Mouse (Mus musculus): ENCODE data around the gene Slfn8.
"Not testable (repeated sequence)": the region's sequence is repeated elsewhere in the genome, so short reads cannot be mapped to it uniquely, and the experiment has no call there.

Slfn8 gene

DNA sequence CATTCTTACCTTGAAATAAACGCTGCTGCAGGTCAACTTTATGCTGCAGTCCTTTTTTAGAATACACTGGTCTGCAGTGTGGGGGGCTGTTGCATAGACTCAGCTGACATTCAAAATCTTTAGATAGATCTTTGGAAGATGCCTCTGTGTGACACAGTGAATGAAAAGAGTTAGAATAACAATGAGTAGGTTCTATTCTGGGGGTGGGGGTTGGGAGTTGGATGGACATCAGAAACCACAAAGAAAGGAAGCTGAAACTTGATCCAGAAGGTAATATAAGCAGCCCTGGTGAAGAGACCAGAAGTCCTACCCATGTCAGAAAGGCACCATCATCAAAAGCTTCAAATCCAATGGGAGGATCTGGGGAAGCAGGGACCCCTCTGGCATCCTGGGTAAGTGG, 7.3 kb downstream of the Slfn8 start:
- CTCF ChIA-PET: interaction anchor here (0.7 kb wide), 1 partner anchor 13 kb away, joined by 3 read pairs; no protein-coding TSS in a partner anchor

GRCm38 (mm10) chr11:82991469-82992166, 29.0 kb downstream of the Slfn8 start, which contains the start of gene Slfn9:
TSS of gene Slfn9 (minus strand) at chr11:82991830.
- CTCF ChIA-PET: interaction anchor here (0.6 kb wide), 1 partner anchor 28 kb away, joined by 7 read pairs; no protein-coding TSS in a partner anchor

- CTCF ChIA-PET: not testable (repeated sequence)
Observed at GRCm38 (mm10) chr11:82990612-82991385, 29.8 kb downstream of the Slfn8 start.

GRCm38 (mm10) chr11:82989357-82989756, 31.3 kb downstream of the Slfn8 start:
- CTCF ChIA-PET: no interaction called here

- CTCF ChIA-PET: no interaction called here
Observed at GRCm38 (mm10) chr11:82987621-82988020, 33.0 kb downstream of the Slfn8 start.

DNA sequence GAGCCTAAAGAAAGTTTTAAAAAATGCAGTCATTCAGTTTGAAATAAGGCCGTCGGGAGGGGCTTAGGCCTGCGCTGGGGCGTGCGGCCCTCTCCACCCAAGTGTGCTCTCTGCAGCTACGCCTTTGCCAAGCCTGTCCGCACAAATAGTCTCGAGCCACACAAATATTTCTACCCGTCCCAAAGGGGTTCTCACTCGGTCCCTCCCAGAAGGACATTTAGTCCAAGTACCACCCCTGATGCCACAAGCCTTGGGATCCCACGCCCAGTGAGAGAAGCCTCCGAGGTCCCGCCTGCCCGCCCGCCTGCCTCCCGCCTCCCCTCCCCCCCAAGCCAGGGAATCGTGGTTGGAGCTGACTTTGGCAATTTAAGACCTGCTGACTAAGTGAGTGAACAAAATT, 37.4 kb downstream of the Slfn8 start:
- CTCF ChIA-PET: no interaction called here

DNA sequence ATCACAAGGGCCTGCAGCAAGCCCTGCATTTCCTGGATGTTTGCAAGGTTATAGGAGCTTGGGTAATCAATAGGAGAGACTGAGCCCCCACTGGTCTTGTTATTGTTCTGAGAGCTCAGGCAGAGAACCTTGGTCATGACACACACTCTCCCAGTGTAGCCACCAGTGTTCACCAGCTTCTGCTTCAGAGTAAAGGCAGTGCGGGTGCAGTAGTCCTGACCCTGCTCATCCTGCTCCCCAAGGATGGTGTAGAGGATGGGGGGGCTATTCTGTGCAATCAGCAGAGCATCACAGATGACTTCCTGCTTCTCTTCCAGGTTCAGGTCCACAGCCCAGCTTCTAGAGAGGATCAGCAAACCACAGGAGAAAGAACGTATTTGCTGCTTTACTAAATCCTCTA, 38.2 kb downstream of the Slfn8 start:
- CTCF ChIA-PET: not testable (repeated sequence)

DNA sequence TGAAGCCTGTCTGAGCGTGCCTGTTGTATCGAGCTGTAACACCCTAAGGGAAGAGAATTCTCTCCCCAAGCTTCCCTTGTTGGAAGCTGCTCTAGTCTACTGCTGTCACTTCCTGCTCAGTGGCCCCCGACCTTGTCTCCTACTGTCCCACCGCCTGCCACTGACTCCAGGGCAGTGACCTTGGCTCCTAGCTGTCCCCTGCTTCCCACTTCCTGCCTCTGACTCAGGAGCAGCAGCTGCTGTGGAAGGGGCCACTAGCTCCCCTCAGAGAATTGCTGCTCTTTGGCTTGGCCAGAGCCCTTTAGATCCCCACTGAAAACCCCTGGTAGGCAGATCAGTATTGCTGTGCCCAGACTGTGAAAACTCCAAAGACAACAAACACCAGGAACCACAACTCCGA, 46.7 kb downstream of the Slfn8 start:
- CTCF ChIA-PET: no interaction called here

DNA sequence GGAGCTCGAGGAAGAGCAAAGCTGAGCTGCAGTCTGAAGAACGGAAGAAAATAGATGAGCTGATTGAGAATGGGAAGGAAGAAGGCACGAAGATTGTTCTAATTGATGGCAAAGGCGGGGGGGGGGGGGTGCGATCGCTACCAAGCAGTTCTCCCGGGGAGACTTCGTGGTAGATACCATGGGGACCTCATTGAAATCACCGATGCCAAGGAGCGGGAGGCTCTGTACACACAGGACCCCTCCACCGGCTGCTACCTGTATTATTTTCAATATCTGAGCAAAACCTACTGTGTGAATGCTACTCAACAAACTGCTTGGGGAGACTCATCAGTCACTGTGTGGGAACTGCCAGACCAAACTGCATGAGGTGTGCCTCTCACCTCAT, 49.0 kb downstream of the Slfn8 start:
- CTCF ChIA-PET: interaction anchor here (0.6 kb wide), 2 partner anchors 39 to 220 kb away, joined by 3 to 7 read pairs; partner anchors contain the start of gene Slfn3

GRCm38 (mm10) chr11:82970712-82971589, 49.7 kb downstream of the Slfn8 start:
- CTCF ChIA-PET: interaction anchor here (0.6 kb wide), 2 partner anchors 40 to 220 kb away, joined by 3 to 7 read pairs; partner anchors contain the start of gene Slfn3

DNA sequence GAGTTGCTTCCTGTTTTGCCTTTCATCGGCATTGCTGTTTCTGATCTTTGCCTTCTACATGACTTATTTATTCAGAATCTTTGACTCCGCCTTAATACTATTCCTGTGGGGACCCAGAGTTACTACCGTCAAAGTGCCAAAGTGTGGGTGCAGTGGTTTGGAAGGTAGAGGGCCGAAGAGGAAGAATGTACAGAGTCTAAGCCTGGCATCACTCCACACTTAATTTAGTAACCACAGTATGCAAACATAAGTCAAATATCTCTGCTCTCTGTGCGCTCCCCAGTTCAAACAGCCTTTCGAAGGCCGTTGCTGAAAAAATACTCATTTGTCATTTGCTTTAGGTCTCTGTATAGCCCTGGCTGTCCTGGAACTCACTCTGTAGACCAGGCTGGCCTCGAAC, 58.4 kb downstream of the Slfn8 start:
- CTCF ChIA-PET: interaction anchor here (0.6 to 0.7 kb wide), 2 partner anchors 10 to 22 kb away, joined by 3 to 4 read pairs; no protein-coding TSS in a partner anchor

DNA sequence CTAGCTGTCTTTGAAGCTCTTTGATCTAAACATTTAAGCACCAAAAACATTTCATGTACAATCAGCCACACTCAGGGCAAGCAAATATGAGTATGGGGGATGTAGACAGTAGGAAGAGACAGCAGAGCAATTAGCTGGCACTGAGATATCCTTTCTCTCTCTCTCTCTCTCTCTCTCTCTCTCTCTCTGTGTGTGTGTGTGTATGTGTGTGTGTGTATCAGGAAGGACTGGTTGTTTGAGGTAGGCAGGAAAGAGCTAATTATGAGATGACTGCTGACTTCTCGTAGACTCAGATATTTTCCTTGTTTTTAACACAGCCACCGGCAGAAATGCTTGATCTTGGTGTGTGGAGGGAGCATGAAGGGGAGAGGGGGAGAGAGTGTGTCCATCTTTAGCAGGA, 58.9 kb downstream of the Slfn8 start:
- CTCF ChIA-PET: interaction anchor here (0.6 to 0.7 kb wide), 2 partner anchors 10 to 22 kb away, joined by 3 to 4 read pairs; no protein-coding TSS in a partner anchor

DNA sequence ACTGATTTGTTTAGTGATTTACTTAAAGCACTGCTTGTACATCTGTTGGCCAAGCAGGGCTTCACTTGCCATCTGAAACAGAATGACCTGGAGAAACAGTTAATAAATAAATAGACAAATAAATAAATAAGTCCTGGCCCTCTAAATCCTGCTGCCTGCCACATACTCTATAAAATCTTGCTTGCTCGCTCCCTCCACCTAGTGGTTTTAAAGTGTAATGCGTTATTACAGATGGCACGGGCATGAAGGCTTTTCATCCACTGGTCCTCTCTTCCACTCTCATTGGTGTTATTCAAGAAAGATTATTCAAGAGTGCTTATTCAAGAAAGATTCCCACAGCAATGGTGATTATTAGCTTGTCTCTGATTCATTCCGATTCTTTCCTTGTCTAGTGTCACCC, 61.0 kb downstream of the Slfn8 start:
- CTCF ChIA-PET: interaction anchor here (0.6 kb wide), 1 partner anchor 33 kb away, joined by 3 read pairs; no protein-coding TSS in a partner anchor

DNA sequence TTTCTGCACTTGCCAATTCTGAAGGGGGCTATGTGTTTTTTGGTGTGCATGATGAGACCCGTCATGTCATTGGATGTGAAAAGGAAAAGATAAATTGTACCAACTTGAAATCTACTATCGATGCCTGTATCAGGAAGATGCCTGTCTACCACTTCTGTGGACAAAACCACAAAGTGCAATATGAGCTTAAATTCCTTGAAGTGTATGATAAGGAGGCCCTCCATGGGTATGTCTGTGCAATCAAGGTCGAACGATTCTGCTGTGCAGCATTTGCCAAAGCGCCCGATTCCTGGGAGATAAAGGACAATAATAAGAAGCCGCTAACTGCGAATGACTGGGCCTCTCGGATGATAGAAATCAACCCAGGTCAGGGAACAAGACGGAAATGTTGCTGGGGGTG, 63.7 kb downstream of the Slfn8 start:
- CTCF ChIA-PET: no interaction called here

GRCm38 (mm10) chr11:82954631-82955030, 66.0 kb downstream of the Slfn8 start:
- CTCF ChIA-PET: interaction anchor here (0.8 kb wide), 1 partner anchor 40 kb away, joined by 3 read pairs; no protein-coding TSS in a partner anchor

DNA sequence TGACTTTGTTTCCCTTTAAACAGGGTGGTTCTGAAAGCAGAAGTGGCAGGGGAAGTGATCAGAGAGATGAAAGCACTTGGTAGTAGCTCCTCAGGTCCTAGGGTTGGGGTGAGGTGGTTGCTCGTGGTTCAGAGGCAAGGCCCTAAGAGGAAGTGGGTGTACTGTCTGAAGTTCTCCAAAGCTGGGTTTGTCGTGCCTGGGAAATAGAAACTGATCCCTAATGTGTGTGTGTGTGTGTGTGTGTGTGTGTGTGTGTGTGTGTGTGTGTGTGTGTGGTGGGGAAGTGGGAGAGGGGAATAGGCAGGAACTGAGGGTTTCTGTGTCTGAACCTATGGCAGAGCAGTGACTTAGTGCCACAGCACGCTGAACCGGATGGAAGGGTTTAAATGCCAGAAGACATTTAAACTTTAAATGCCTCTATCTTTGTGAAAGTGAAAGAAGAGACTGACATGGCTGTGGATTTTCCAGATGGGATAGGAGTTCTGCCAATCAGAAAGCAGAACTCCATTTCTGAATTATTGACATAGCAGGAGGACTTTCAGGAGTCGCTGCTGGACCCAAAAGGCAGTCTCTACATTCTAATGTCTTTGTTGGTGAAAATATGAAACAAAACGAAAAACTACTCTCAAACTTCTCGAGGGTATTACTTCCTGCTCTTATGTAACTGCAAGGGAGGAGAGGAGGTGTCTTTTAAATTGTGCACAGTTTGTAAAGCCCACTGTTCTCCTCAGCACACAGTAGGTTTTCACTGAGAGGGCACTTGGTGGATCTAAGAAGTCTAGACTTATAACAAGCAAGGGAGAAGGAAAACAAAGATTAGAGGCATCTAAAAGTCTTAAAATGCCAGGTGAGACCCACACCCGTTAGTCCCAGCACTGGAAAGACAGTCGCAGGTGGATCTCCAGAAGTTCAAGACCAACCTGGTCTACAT, 67.7 kb downstream of the Slfn8 start:
- CTCF ChIA-PET: no interaction called here
